Mouse (Mus musculus) embryonic facial prominence, embryonic 14.5 days (tissue): ENCODE data around the gene Chmp5. TPM values are rescaled to one million over a fixed set of nuclear protein-coding genes. Genes with fewer than 3 reads are reported as not detected.

Source experiments
- ATAC-seq: fragments of 200-750 bp; cut with Nextera tagmentation; 2 replicates; pipeline ENCODE4 v1.8.0; 2017; ENCODE audit warnings: low read depth, moderate number of reproducible peaks, moderate TSS enrichment
- DNase-seq: peaks from one replicate; pipeline ENCODE4 v3.0.0-alpha.2; 2015; ENCODE audit warnings: low spot score
- H3K27ac ChIP-seq: fragments of 300-500 bp; sonication (generic); replicated peaks from 2 replicates; pipeline ENCODE4 v1.5.1; 2014; ENCODE audit warnings: low read depth, mild to moderate bottlenecking, low read length, moderate library complexity
- H3K27me3 ChIP-seq: fragments of 300-500 bp; sonication (generic); replicated peaks from 2 replicates; pipeline ENCODE4 v1.6.1; 2014; ENCODE audit warnings: low read length; ENCODE audit not compliant: control insufficient read depth, insufficient read depth
- H3K36me3 ChIP-seq: fragments of 300-500 bp; sonication (generic); 2 replicates; pipeline ENCODE4 v1.6.1; 2014; ENCODE audit warnings: low read length, mixed read lengths; ENCODE audit not compliant: control insufficient read depth, insufficient read depth
- H3K4me1 ChIP-seq: fragments of 300-500 bp; sonication (generic); 2 replicates; pipeline ENCODE4 v1.6.1; 2014; ENCODE audit warnings: antibody characterized with exemption, low read length; ENCODE audit not compliant: control insufficient read depth, insufficient read depth
- H3K4me2 ChIP-seq: fragments of 300-500 bp; sonication (generic); 2 replicates; pipeline ENCODE4 v1.6.1; 2014; ENCODE audit warnings: low read depth, mild to moderate bottlenecking, low read length, moderate library complexity, mixed read lengths
- H3K4me3 ChIP-seq: fragments of 300-500 bp; sonication (generic); 2 replicates; pipeline ENCODE4 v1.5.1; 2014; ENCODE audit warnings: low read depth, mild to moderate bottlenecking, low read length
- H3K9ac ChIP-seq: fragments of 300-500 bp; sonication (generic); 2 replicates; pipeline ENCODE4 v1.6.1; 2014; ENCODE audit warnings: low read depth, mild to moderate bottlenecking, low read length, moderate library complexity, mixed read lengths
- H3K9me3 ChIP-seq: fragments of 300-500 bp; sonication (generic); 2 replicates; pipeline ENCODE4 v1.6.1; 2016; ENCODE audit warnings: low read length; ENCODE audit not compliant: control insufficient read depth
- WGBS: fragments of 180-500 bp; shearing (Covaris S2); extraction: QIAGEN DNeasy Blood & Tissue Kit; methylation state at CpG from one replicate; pipeline ENCODE4 v1.1.7; 2014; 5-methylcytosine and 5-hydroxymethylcytosine counted together
- polyA plus RNA-seq: library from polyadenylated mRNA; unstranded; fragments of >200 nt; fragmentation: Nextera tagmentation; extraction: Ambion mirVana; gene quantifications from 2 replicates; pipeline ENCODE4 v1.2.1, GENCODE M21; 2014

Chmp5 gene
- polyA plus RNA-seq, 1 experiment from 2014 or later = 103 TPM

GRCm38 (mm10) chr4:40963536-40963935 is 15.3 kb downstream of the Chmp5 start:
- 77% methylated on average over 3 of the region's 3 CpGs for WGBS
- no peak overlapping the region for H3K4me2 ChIP-seq
- no peak overlapping the region for H3K9ac ChIP-seq
- ATAC-seq (no peak), DNase-seq (no peak)
- no peak overlapping the region for H3K27ac ChIP-seq
- peaks cover 84% of the 10 kb centered on the region for H3K36me3 ChIP-seq
- no peaks in the 10 kb centered on the region for H3K4me1 ChIP-seq
- H3K9me3 ChIP-seq = no peaks in the 10 kb centered on the region
- H3K4me3 ChIP-seq = no peak overlapping the region
- H3K27me3 ChIP-seq = no peaks in the 10 kb centered on the region

GRCm38 (mm10) chr4:40969161-40969560 is 21.0 kb downstream of the Chmp5 start:
- Histone ChIP-seq H3K9me3 (no peaks in the 10 kb centered on the region), H3K9ac (no peak overlapping the region), H3K27ac (no peak overlapping the region), H3K27me3 (no peaks in the 10 kb centered on the region), H3K4me2 (no peak overlapping the region), H3K36me3 (peaks cover 41% of the 10 kb centered on the region), H3K4me1 (peaks cover 11% of the 10 kb centered on the region; the same call in 1 of the 2 replicates), H3K4me3 (no peak overlapping the region)
- WGBS = 78% methylated on average over 4 of the region's 4 CpGs
- DNase-seq = no peak
- ATAC-seq = no peak

- Histone ChIP-seq H3K27me3 (no peaks in the 10 kb centered on the region), H3K36me3 (peaks cover 34% of the 10 kb centered on the region), H3K9ac (peak overlapping the region; percentile 93), H3K9me3 (no peaks in the 10 kb centered on the region), H3K4me3 (peak overlapping the region; percentile 94), H3K4me1 (peaks cover 11% of the 10 kb centered on the region; the same call in 1 of the 2 replicates), H3K27ac (peak overlapping the region; percentile 96), H3K4me2 (peak overlapping the region; percentile 77)
- DNase-seq (no peak), ATAC-seq (peak; percentile 17; the same call in 1 of the 2 replicates)
- WGBS = 12% methylated on average over 11 of the region's 13 CpGs
Observed at GRCm38 (mm10) chr4:40969781-40970591, 21.8 kb downstream of the Chmp5 start.

GRCm38 (mm10) chr4:40970592-40970841 is 22.3 kb downstream of the Chmp5 start:
- Histone ChIP-seq H3K27ac (peak overlapping the region; percentile 96), H3K27me3 (no peaks in the 10 kb centered on the region), H3K4me2 (peak overlapping the region; percentile 77), H3K4me1 (peaks cover 11% of the 10 kb centered on the region; the same call in 1 of the 2 replicates), H3K9ac (peak overlapping the region; percentile 93), H3K4me3 (peak overlapping the region; percentile 94), H3K9me3 (no peaks in the 10 kb centered on the region), H3K36me3 (peaks cover 29% of the 10 kb centered on the region)
- ATAC-seq (no peak; the same call in 1 of the 2 replicates), DNase-seq (no peak)
- WGBS = 0% methylated on average over 16 of the region's 16 CpGs

- H3K4me2 ChIP-seq = peak within 1 kb of the TSS; percentile 77
- H3K4me3 ChIP-seq = peak within 1 kb of the TSS; percentile 94
- ATAC-seq (peak; percentile 97), DNase-seq (peak; percentile 99)
- H3K4me1 ChIP-seq = peaks cover 11% of the 10 kb centered on the region; the same call in 1 of the 2 replicates
- peak within 1 kb of the TSS; percentile 93 for H3K9ac ChIP-seq
- H3K36me3 ChIP-seq = peaks cover 27% of the 10 kb centered on the region
- H3K9me3 ChIP-seq = no peaks in the 10 kb centered on the region
- H3K27me3 ChIP-seq = no peaks in the 10 kb centered on the region
- WGBS = 0% methylated on average over 51 of the region's 85 CpGs
- peak within 1 kb of the TSS; percentile 96 for H3K27ac ChIP-seq
Observed at GRCm38 (mm10) chr4:40970842-40971701, 22.9 kb downstream of the Chmp5 start, which contains the start of gene Nfx1. Gene Nfx1, plus strand, starts transcription at chr4:40970906.

- H3K27ac ChIP-seq = peak overlapping the region; percentile 96
- H3K9me3 ChIP-seq = no peaks in the 10 kb centered on the region
- 22% methylated on average over 13 of the region's 13 CpGs for WGBS
- peaks cover 26% of the 10 kb centered on the region for H3K36me3 ChIP-seq
- peak; percentile 50 for DNase-seq
- no peak for ATAC-seq
- peak overlapping the region; percentile 77 for H3K4me2 ChIP-seq
- no peaks in the 10 kb centered on the region for H3K27me3 ChIP-seq
- peak overlapping the region; percentile 94 for H3K4me3 ChIP-seq
- peak overlapping the region; percentile 93 for H3K9ac ChIP-seq
- peaks cover 11% of the 10 kb centered on the region; the same call in 1 of the 2 replicates for H3K4me1 ChIP-seq
Observed at GRCm38 (mm10) chr4:40971744-40972143, 23.5 kb downstream of the Chmp5 start.

GRCm38 (mm10) chr4:40974011-40974410 is 25.8 kb downstream of the Chmp5 start:
- H3K4me2 ChIP-seq = no peak overlapping the region
- no peak overlapping the region for H3K27ac ChIP-seq
- no peaks in the 10 kb centered on the region for H3K9me3 ChIP-seq
- DNase-seq (no peak), ATAC-seq (no peak)
- H3K4me1 ChIP-seq = peaks cover 11% of the 10 kb centered on the region; the same call in 1 of the 2 replicates
- no peaks in the 10 kb centered on the region for H3K27me3 ChIP-seq
- H3K36me3 ChIP-seq = peaks cover 35% of the 10 kb centered on the region
- H3K9ac ChIP-seq = no peak overlapping the region
- no peak overlapping the region for H3K4me3 ChIP-seq
- WGBS = 92% methylated on average over 1 of the region's 1 CpGs

- Histone ChIP-seq H3K27me3 (no peaks in the 10 kb centered on the region), H3K4me3 (no peak overlapping the region), H3K9ac (no peak overlapping the region), H3K36me3 (peaks cover 51% of the 10 kb centered on the region), H3K27ac (no peak overlapping the region), H3K9me3 (no peaks in the 10 kb centered on the region), H3K4me1 (peaks cover 7% of the 10 kb centered on the region; the same call in 1 of the 2 replicates), H3K4me2 (no peak overlapping the region)
- ATAC-seq = no peak
- 93% methylated on average over 3 of the region's 3 CpGs for WGBS
- no peak for DNase-seq
Observed at GRCm38 (mm10) chr4:40975678-40976077, 27.5 kb downstream of the Chmp5 start.
